8 mouse cellular contexts compared by ENCODE assay signal in the genomic region with DNA sequence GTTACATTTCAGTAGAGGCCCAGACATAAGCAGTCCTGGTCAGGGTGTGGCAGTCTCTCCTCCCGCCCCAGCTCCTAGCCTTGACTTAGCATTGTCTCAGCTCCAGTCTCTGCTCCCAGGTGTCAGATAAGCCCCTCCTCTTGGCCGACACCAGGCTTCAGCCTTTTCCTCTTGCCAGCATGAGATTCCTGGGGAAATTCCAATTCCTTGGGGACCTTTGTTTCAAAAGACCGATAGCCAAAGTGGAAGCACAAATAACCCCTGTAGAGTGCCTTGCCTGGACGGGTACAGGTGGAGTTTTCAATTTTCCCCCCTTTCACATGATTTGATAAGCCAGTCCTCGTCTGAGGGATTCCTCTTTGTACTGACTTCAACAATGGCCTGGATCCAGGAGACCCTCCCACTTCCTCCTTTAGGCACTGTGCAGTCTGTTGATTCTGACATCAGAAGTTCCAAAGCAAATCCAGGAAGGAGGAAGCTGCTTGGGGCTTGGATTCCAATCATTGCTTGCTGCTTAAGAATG. TPM values are rescaled to one million over a fixed set of nuclear protein-coding genes. Genes with fewer than 3 reads are reported as not detected.
A peak's percentile ranks its signal among the peaks of the same experiment; 100 is the strongest.
DNase-seq lines count a peak whose midpoint lies in the region; ATAC-seq lines count a peak whose summit lies in the region.

No protein-coding gene starts in this region.

- peak; percentile 46 for DNase-seq in layer of hippocampus, adult 9-11 months
- DNase-seq in layer of hippocampus, adult 9-10 months (ENCODE audit: low spot score): no peak
- DNase-seq in heart, postnatal 10 days: peak; percentile 79 to 80
- peak; percentile 76 to 79 for DNase-seq in kidney, postnatal 36 days
- DNase-seq in frontal cortex, postnatal 14 days (ENCODE audit: low spot score in 2 of 2): no peak
- DNase-seq in layer of hippocampus, postnatal 25 days (ENCODE audit: extremely low spot score in 1 of 2, low spot score in 1 of 2): no peak

- H3K4me1 ChIP-seq in embryonic facial prominence, embryonic 13.5 days: peaks cover 86% of the 10 kb centered on the region
- peaks cover 58% of the 10 kb centered on the region for H3K4me1 ChIP-seq in neural tube, embryonic 15.5 days

- intact Hi-C loops in heart, postnatal 10 days (cut with DNase I): loop anchor here (2.0 kb wide), 1 partner anchor 25 kb away; no protein-coding TSS in a partner anchor

- H3K4me3 ChIP-seq in embryonic facial prominence, embryonic 13.5 days: no peak overlapping the region
- H3K4me3 ChIP-seq in neural tube, embryonic 15.5 days (replicated peaks): no peak overlapping the region

- H3K27ac ChIP-seq in embryonic facial prominence, embryonic 13.5 days: peak overlapping the region; percentile 39; the same call in 1 of the 2 replicates
- H3K27ac ChIP-seq in neural tube, embryonic 15.5 days (replicated peaks): 0 out of 2 replicates have a peak overlapping the region, but pooled peaks have one; percentile 6

- H3K27me3 ChIP-seq in embryonic facial prominence, embryonic 13.5 days: no peaks in the 10 kb centered on the region
- H3K27me3 ChIP-seq in neural tube, embryonic 15.5 days (replicated peaks): no peaks in the 10 kb centered on the region

- H3K4me2 ChIP-seq in embryonic facial prominence, embryonic 13.5 days: peak overlapping the region; percentile 7; the same call in 1 of the 2 replicates
- no peak overlapping the region for H3K4me2 ChIP-seq in neural tube, embryonic 15.5 days

- WGBS in embryonic facial prominence, embryonic 13.5 days: 15% methylated on average over 5 of the region's 5 CpGs
- WGBS in neural tube, embryonic 15.5 days: 23% methylated on average over 5 of the region's 5 CpGs

- H3K9me3 ChIP-seq in embryonic facial prominence, embryonic 13.5 days: no peaks in the 10 kb centered on the region
- no peaks in the 10 kb centered on the region for H3K9me3 ChIP-seq in neural tube, embryonic 15.5 days (replicated peaks)

- no peak for ATAC-seq in embryonic facial prominence, embryonic 13.5 days (ENCODE audit: insufficient number of reproducible peaks, insufficient read depth, low FRiP score, low TSS enrichment, low read depth)
- ATAC-seq in neural tube, embryonic 15.5 days (ENCODE audit: low FRiP score): no peak

- H3K36me3 ChIP-seq in embryonic facial prominence, embryonic 13.5 days: no peaks in the 10 kb centered on the region
- no peaks in the 10 kb centered on the region for H3K36me3 ChIP-seq in neural tube, embryonic 15.5 days

- H3K9ac ChIP-seq in embryonic facial prominence, embryonic 13.5 days: no peak overlapping the region
- no peak overlapping the region for H3K9ac ChIP-seq in neural tube, embryonic 15.5 days (replicated peaks)

RNA-seq across cellular contexts. Expression of a gene that starts 33.8 kb away (rescaled TPM):
- 23.9 and 30.7 TPM in 2 replicates for polyA plus RNA-seq in embryonic facial prominence, embryonic 13.5 days (2015; fragmentation: Nextera tagmentation; extraction: Ambion mirVana)
- total RNA-seq in heart, postnatal 10 days (2021): 10 to 100 TPM; 40.5 to 43.6 TPM
- polyA plus RNA-seq in neural tube, embryonic 15.5 days (2015; fragmentation: Nextera tagmentation; extraction: Ambion mirVana): 6.8 and 14.6 TPM in 2 replicates
- 10 to 100 TPM; 37.2 to 68.2 TPM for total RNA-seq in layer of hippocampus, postnatal 25 days (2021)

Comparison
In these comparisons a context has a peak if more than half of its experiments do, and no peak if none do; other contexts are left out.
1. DNase-seq: peak in layer of hippocampus, adult 9-11 months (single experiment), heart, postnatal 10 days (2 of 2) and kidney, postnatal 36 days (2 of 2); none in layer of hippocampus, adult 9-10 months (single experiment), frontal cortex, postnatal 14 days (0 of 2) and layer of hippocampus, postnatal 25 days (0 of 2).